Mouse (Mus musculus): ENCODE measurements at regions not wholly inside any gene's neighbourhood (a gene's known extent, or its start where the extent isn't known, plus 50 kb on each side); places are given as distances from the start of the nearest gene placed in this dataset.

- peak; percentile 24 to 33 for DNase-seq (ENCODE audit: low spot score in 2 of 2)
These were observed 373.9 kb downstream of the Cog6 start for GRCm38 (mm10) chr3:52643100-52643551.

GRCm38 (mm10) chr3:52641226-52642181 lies 373.4 kb downstream of the Foxo1 start:
- peak in 1 of 2 experiments; percentile 23 for DNase-seq (ENCODE audit: low spot score in 2 of 2)

DNA sequence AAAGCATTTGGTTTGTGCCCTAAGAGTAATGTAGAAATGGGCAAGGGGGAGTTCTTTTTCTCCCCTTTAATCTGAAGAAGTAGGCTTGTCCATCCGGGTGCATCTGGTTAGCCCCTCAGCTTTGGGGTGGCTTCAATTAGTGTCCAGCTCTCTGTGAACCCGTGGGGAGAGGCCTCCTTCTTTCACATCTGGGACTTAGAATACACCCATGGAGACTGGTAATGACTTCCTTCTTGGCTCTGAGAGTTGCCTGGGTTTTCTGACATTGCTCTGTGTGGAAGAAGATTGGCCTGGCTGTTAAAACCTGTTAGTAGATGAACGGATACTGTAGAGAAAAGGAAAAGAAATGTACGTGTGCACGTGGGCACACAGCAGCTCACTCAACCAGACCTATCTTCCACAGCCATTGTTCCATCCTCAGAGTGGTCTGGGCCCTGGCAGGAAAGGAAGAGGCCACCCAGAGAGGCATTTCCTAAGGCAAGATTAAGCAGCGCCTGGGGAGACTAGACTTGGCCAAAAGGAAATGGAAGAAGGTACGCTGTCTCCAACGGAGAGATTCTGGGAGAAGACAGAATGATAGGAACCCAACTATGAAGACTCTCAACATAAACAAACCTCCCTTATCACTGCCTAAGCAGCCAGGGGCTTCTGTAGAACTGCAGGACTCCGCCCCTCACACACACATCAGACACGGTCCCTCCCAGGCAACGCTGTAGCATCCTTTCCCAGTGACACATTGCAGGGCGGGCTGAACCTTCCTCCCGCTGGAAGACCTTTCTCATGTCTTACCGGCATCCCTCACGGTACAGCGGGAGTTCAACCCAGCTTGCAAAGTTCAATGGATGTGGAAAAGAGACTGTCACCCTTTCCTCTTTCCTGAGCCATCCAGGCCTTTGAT lies 372.4 kb downstream of the Foxo1 start:
- DNase-seq (ENCODE audit: low spot score in 2 of 2) = no peak

DNA sequence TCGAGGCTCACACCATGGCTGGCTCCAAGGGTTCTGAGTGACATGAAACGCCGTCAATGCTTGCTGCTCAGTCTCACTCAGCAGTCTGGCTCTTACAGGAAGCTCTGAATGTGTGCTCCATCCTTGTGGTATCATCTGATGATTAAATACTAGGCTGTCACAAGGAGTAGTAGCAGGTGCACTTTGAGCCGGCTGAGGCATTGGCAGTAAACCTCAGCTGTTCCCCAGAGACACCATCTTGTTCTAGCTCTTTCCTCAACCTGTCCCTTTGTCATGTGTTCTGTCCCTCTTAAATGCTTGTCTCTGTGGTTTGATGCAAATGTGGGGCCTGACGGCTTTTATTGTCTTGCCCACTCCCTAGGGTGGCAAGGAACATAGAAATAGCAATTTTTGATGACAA lies 370.7 kb downstream of the Foxo1 start:
- no peak for DNase-seq (ENCODE audit: low spot score in 2 of 2)

DNA sequence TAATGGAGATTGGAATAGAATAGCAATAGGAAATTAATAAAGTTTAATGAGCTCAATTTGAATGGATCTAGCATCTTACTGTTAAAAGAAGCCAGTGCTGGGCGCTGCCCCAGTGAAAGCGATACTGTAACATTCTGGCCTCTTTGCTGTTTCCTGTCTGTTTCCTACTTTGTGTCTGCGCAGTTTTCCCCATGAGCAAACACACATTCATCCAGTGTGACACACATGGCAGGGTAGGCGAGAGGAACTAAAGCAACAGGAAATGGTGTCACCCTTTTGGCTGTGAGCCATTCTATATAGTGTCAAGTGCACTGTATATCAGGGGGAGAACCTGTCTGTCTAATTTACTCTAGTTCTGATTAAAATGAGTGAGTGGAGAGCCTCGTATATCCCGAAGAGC lies 366.2 kb downstream of the Foxo1 start:
- no peak for DNase-seq (ENCODE audit: low spot score in 2 of 2)

GRCm38 (mm10) chr3:52633491-52634100 lies 365.5 kb downstream of the Foxo1 start:
- no peak for DNase-seq (ENCODE audit: low spot score in 2 of 2)

GRCm38 (mm10) chr3:52632635-52633034 lies 364.5 kb downstream of the Foxo1 start:
- DNase-seq (ENCODE audit: low spot score in 2 of 2) = no peak

DNA sequence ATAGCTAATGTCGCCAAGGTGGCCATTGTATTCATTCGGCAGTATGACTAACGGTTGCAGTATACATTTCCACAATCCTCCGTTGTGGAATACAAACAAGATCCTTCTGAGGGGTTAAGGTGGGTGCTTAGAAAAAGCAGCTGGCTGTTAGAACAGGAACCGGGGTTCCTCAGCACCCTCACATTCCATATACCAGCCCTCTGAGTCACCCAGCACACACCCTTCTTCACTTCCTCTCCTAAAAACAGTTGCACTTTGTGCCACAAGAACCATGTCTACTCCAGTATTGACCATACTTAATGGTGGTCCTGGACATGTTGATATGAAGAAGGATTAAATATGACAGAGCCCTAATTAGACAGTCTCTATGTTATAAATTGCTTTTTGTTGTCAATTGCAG lies 362.1 kb downstream of the Foxo1 start:
- DNase-seq (ENCODE audit: low spot score in 2 of 2) = no peak

- no peak for DNase-seq (ENCODE audit: low spot score in 2 of 2)
These were observed 357.0 kb downstream of the Foxo1 start for GRCm38 (mm10) chr3:52625125-52625524.

- no peak for DNase-seq (ENCODE audit: low spot score in 2 of 2)
These were observed 354.4 kb downstream of the Foxo1 start for GRCm38 (mm10) chr3:52622530-52622929.

GRCm38 (mm10) chr3:52621936-52622335 lies 353.8 kb downstream of the Foxo1 start:
- DNase-seq (ENCODE audit: low spot score in 2 of 2) = no peak

- DNase-seq (ENCODE audit: low spot score in 2 of 2) = no peak
These were observed 350.7 kb downstream of the Foxo1 start for GRCm38 (mm10) chr3:52618925-52619224.

GRCm38 (mm10) chr3:52618212-52618924 lies 350.2 kb downstream of the Foxo1 start:
- no peak for DNase-seq (ENCODE audit: low spot score in 2 of 2)

DNA sequence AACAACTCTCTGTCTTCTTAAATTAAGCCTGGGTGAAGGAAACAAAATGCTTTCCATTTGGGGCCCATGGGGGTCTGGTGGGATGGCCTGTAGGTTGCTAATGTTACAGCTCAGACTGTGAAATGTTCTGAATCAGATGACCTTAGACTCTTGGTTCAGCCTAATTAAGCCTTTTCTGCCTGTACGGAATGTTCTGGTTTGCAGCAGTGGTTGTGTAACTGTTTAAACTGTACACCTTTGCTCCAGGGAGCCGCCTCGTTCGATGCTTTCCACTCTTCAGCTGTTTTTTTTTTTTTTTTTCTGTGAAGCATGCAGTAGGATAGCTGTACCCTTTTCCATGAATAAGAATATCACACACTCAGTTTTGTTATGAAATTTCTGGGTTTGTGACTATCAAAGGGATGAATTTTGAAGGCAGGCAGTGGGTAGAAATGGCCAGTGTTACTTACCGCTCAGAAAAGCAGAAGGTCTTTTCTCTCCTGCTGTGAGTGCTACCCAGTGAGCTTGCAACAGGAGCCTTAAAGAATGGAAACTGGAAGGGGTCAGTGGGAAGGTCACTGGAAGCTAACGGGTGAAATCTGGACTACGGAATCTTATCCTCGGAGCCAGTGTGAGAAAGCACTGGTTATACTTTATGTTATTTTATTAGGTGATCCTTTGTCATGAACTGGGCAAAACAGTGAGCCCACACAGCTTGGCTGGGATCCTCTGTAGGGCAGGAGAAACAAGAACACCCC lies 349.4 kb downstream of the Foxo1 start:
- no peak for DNase-seq (ENCODE audit: low spot score in 2 of 2)

DNA sequence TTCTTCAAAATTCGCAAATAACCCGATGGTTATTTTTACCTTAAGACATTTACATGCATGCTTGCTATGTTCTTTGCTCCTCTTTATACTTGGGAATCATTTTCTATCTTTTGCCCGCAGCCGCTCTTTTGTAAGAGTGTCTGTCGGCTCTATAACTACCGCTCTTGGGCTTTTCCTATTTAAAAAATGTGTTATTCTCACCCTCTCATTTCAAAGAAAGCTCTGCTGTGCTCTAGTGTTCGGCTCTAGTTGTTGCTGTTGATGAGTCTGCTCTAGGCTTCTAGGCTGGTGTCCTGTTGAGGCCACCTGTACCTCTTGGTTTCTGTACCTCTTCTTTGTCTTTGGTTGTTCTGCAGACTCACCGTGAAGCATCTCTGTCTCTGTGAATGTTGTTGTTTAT lies 343.7 kb downstream of the Foxo1 start:
- peak in 1 of 2 experiments; percentile 33 for DNase-seq (ENCODE audit: low spot score in 2 of 2)

DNA sequence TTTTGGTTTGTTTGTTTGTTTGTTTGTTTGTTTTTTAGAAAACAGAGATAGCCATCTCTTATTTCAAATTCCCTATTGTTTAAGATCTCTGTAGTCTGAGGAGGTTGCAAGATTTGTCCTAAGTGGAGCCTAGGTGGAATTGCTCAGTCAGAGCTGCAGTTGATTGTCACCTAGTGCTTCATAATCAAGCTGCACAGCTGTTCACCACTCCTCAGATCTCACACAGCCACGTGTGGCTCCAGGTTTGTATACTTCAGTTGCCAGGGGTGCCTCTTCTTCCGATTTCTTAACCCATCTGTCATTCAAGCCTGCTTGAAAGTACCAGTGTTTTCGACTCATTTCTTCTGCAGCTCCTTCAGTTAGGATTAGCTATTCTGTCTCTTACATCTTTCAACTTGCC lies 342.3 kb downstream of the Foxo1 start:
- DNase-seq (ENCODE audit: low spot score in 2 of 2) = no peak

DNA sequence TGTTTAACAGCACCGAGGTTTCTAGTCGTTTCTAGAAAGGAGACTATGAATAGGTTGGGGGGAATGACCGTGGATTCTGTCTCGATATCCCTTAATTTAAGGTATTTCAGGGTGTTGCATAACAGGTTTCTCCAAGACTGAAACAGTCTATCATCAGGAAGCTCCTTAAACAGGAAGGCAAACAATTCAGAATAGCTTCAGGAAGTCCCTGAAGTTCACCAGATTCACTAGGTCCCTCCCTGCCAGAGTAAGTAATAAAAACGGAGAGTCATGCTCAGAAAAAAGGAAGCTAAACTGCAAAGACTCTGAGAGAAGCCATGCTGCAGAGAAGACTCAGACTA lies 339.9 kb downstream of the Foxo1 start:
- no peak for DNase-seq (ENCODE audit: low spot score in 2 of 2)

DNA sequence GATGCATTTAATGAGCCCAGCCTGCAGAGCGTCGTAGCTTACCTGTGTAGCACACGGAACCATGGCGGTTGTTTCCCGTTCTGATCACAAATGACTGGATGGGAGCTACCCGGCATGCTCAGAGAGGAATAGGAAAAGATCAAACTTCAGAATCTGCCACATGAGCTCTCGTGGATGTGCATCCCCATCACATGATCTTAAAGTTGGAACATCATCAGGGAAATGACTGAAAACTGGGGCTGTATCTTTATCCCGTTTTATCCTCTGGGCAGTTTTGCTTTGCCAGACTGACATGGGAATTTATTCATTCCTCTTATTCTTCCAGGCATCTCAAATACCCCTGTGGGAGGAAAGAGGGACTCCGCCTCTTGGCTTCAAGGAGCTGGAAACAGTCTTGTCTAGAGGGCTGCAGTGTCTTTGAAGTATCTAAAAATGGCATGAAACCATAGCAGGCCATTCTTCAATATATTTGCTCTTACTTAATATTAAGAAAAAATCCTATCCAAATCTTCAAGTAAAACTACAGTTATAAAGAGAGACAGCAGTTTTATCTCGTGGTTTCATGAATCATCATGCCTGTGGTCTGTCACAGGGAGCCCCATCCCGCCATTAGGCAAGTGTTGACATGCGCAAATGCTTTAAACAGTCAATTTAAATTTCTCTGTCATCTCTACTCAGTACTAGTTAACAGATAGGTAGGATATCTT lies 339.4 kb downstream of the Foxo1 start:
- no peak for DNase-seq (ENCODE audit: low spot score in 2 of 2)

DNA sequence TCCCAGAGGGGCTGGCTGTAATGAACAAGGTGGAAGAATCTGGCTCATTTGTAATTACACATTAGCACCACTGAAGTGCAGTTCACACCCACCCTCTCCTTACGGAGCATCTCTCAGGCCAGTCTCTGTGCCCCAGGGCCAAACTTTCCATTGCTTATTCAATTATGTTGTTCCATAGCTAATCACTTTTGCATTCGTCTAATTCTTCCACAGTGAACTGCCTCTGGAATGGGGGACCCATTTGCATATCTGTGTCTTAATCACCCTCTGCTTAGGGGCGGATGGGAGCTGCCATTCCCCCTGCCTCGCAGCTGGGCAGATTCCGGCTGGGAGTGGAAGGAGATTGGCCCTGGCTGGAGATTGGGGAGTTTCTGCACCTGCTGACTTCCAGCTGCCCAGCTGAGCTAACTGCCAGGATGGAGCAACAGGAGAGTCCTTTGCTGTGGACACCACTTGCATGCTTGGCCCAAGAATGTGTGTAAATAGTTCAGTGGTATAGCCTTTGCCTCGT lies 337.2 kb downstream of the Foxo1 start:
- no peak for DNase-seq (ENCODE audit: low spot score in 2 of 2)

GRCm38 (mm10) chr3:52603244-52603704 lies 335.1 kb downstream of the Foxo1 start:
- no peak for DNase-seq (ENCODE audit: low spot score in 2 of 2)

Measured in frontal cortex, postnatal 36 days (tissue).